Mouse (Mus musculus) liver, adult (tissue): ENCODE results near the gene Wnt5a.

Experiments
- GATA4 ChIP-seq: IDR thresholded peaks from 2 replicates; pipeline ENCODE4 v1.6.1; 2014; ENCODE audit warnings: mild to moderate bottlenecking, low read length; ENCODE audit not compliant: insufficient replicate concordance

The Wnt5a gene

GRCm38 (mm10) chr14:28506376-28506831 is 1.9 kb downstream of the Wnt5a start:
- TF ChIP-seq GATA4 = no peak

- no peak for TF ChIP-seq GATA4
These were observed 2.5 kb downstream of the Wnt5a start for GRCm38 (mm10) chr14:28507011-28507410.

GRCm38 (mm10) chr14:28507471-28507870 is 2.9 kb downstream of the Wnt5a start:
- TF ChIP-seq GATA4 = no peak

GRCm38 (mm10) chr14:28508288-28509258 is 4.0 kb downstream of the Wnt5a start:
- no peak for TF ChIP-seq GATA4

GRCm38 (mm10) chr14:28509441-28510340 is 5.1 kb downstream of the Wnt5a start:
- TF ChIP-seq GATA4 = no peak

GRCm38 (mm10) chr14:28510341-28511028 is 5.9 kb downstream of the Wnt5a start:
- no peak for TF ChIP-seq GATA4

- no peak for TF ChIP-seq GATA4
These were observed 6.6 kb downstream of the Wnt5a start for GRCm38 (mm10) chr14:28511029-28511651.

- TF ChIP-seq GATA4 = no peak
These were observed 8.4 kb downstream of the Wnt5a start for GRCm38 (mm10) chr14:28512805-28513590.

GRCm38 (mm10) chr14:28514171-28514570 is 9.6 kb downstream of the Wnt5a start:
- TF ChIP-seq GATA4 = no peak

- TF ChIP-seq GATA4 = no peak
These were observed 10.8 kb downstream of the Wnt5a start for GRCm38 (mm10) chr14:28515331-28515730.

- TF ChIP-seq GATA4 = no peak
These were observed 13.3 kb downstream of the Wnt5a start for GRCm38 (mm10) chr14:28517631-28518560.

GRCm38 (mm10) chr14:28521106-28521505 is 16.6 kb downstream of the Wnt5a start:
- TF ChIP-seq GATA4 = no peak

- TF ChIP-seq GATA4 = no peak
These were observed 18.1 kb downstream of the Wnt5a start for GRCm38 (mm10) chr14:28522611-28523010.
